ENCODE assay signal across 8 mouse cellular contexts in the genomic region with DNA sequence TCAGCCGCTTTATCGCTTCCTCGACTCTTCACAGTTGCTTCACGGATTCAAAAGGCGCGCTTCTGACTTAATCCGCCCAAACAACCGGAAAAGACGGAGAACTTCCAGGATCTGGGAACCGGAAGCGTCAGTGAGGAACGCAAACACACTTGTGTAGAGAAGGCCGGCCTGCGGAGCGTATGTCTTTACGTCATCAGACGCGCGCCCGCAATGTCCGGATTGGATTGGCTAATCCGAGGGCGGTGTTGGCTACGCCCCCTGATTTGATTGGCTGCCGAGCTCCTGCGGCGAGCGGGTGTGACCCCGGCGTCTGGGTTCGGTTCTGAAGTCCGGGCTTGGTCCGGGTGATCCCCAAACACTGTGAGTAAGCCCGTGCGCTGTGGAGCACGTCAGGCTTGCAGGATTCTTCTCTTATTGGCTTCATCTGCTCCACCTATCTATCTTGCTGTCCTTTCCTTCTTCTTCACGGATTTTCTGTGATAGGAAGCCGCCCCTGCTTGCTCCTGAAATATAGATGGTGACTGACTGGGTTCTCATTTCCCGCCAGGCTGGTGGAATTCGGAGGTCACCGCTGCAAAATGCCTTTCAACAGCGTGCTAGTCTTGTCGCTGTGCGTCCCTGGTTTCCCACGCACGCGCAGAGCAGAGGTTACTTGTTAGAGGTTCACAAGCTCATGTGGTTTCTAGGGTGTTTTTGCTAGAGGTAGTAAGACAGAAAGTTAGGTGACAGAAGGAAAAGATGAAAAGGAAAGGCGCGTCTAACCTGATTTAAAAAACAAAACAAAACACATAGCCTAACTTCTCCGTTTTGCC. TPM values are rescaled to one million over a fixed set of nuclear protein-coding genes. Genes with fewer than 3 reads are reported as not detected.
DNase-seq lines count a peak whose midpoint lies in the region; ATAC-seq and TF ChIP-seq lines count a peak whose summit lies in the region.

TSS of gene Mut (plus strand) at position 266 of the 812 bp plus-strand sequence.
TSS of gene Cenpq (minus strand) at position 628 of the 812 bp plus-strand sequence.

- peak; percentile 99 for ATAC-seq in Patski
- peak; percentile 100 for ATAC-seq in hindbrain, embryonic 13.5 days (ENCODE audit: low FRiP score)

- peaks cover 10% of the 10 kb centered on the region; the same call in 1 of the 2 replicates for H3K36me3 ChIP-seq in hindbrain, embryonic 13.5 days

- H3K9ac ChIP-seq in hindbrain, embryonic 13.5 days, result peak within 1 kb of the TSS; percentile 83

- H3K27ac ChIP-seq in hindbrain, embryonic 13.5 days, result peak within 1 kb of the TSS; percentile 94

- CTCF ChIA-PET in Patski (lab: Charles Lee), result interaction anchor here (1.0 kb wide), 1 partner anchor 10 kb away, joined by 3 read pairs; no protein-coding TSS in a partner anchor

- H3K4me2 ChIP-seq in hindbrain, embryonic 13.5 days, result peak within 1 kb of the TSS; percentile 82

- under 1% methylated on average over 50 of the region's 50 CpGs for WGBS in hindbrain, embryonic 13.5 days

- H3K9me3 ChIP-seq in hindbrain, embryonic 13.5 days, result no peaks in the 10 kb centered on the region

- TF ChIP-seq CTCF in Patski (IDR thresholded peaks at IDR 0.05), result no peak

- POLR2A ChIA-PET in Patski (lab: Charles Lee), result no interaction called here

- DNase-seq in Patski (ENCODE audit: low read depth, low spot score), result peak; percentile 92
- DNase-seq in cerebellum, postnatal 14 days, result peak; percentile 99
- peak; percentile 99 for DNase-seq in frontal cortex, postnatal 14 days (ENCODE audit: low spot score in 2 of 2)
- peak; percentile 96 to 99 for DNase-seq in layer of hippocampus, postnatal 25 days (ENCODE audit: extremely low spot score in 1 of 2, low spot score in 1 of 2)
- peak; percentile 98 for DNase-seq in lung, postnatal 25 days (ENCODE audit: low spot score)
- peak; percentile 99 for DNase-seq in retina, embryonic 14.5 days (ENCODE audit: low spot score)
- peak; percentile 95 for DNase-seq in thymus, postnatal 4 days

- in situ Hi-C loops in Patski (cut with MboI; ENCODE audit: low pct_unique_long_range_greater_than_20kb), result no loop called here

- no peaks in the 10 kb centered on the region for H3K27me3 ChIP-seq in Patski
- no peaks in the 10 kb centered on the region for H3K27me3 ChIP-seq in hindbrain, embryonic 13.5 days

- H3K4me3 ChIP-seq in hindbrain, embryonic 13.5 days, result peak within 1 kb of the TSS; percentile 58

- peaks cover 16% of the 10 kb centered on the region for H3K4me1 ChIP-seq in hindbrain, embryonic 13.5 days (replicated peaks)

RNA-seq across cellular contexts. Expression of gene Mut, which starts in this region (rescaled TPM):
- 53.7 TPM for polyA plus RNA-seq in Patski (2021)
- polyA plus RNA-seq in hindbrain, embryonic 13.5 days (2015; fragmentation: Nextera tagmentation; extraction: Ambion mirVana), result 23.6 and 24.9 TPM in 2 replicates
- 10 to 100 TPM; 43.8 to 49.5 TPM for total RNA-seq in layer of hippocampus, postnatal 25 days (2021)

RNA-seq across cellular contexts. Expression of gene Cenpq, which starts in this region (rescaled TPM):
- 15.4 TPM for polyA plus RNA-seq in Patski (2021)
- polyA plus RNA-seq in hindbrain, embryonic 13.5 days (2015; fragmentation: Nextera tagmentation; extraction: Ambion mirVana), result 12.1 and 12.8 TPM in 2 replicates
- total RNA-seq in layer of hippocampus, postnatal 25 days (2021), result 1 to 10 TPM; 3.4 to 4.0 TPM

Comparison
In these comparisons a context has a peak if more than half of its experiments do, and no peak if none do; other contexts are left out.
1. Peak in every context shown above with its lines: DNase-seq, ATAC-seq, H3K4me3 ChIP-seq and H3K27ac ChIP-seq.